Mouse (Mus musculus) layer of hippocampus, adult 9-10 months (tissue): Measurements from ENCODE around the gene Lmx1b.

Experiments
- DNase-seq: peaks from one replicate; pipeline ENCODE4 v3.0.0; 2022; ENCODE audit warnings: low spot score

Gene Lmx1b

GRCm38 (mm10) chr2:33640171-33640721 lies at the start of gene Lmx1b:
Lmx1b (minus strand) TSS chr2:33640511.
- no peak for DNase-seq

- DNase-seq: no peak
Observed at GRCm38 (mm10) chr2:33689880-33690462, 49.7 kb upstream of the Lmx1b start.

- DNase-seq: no peak
Observed at GRCm38 (mm10) chr2:33689155-33689879, 49.0 kb upstream of the Lmx1b start.

- DNase-seq: no peak
Observed at GRCm38 (mm10) chr2:33683594-33683993, 43.3 kb upstream of the Lmx1b start.

GRCm38 (mm10) chr2:33683095-33683494 lies 42.8 kb upstream of the Lmx1b start:
- no peak for DNase-seq

- DNase-seq: peak; percentile 18
Observed at GRCm38 (mm10) chr2:33682219-33682618, 41.9 kb upstream of the Lmx1b start.

- no peak for DNase-seq
Observed at GRCm38 (mm10) chr2:33678950-33679654, 38.8 kb upstream of the Lmx1b start.

GRCm38 (mm10) chr2:33672701-33673472 lies 32.6 kb upstream of the Lmx1b start:
- DNase-seq: no peak

GRCm38 (mm10) chr2:33668741-33669140 lies 28.4 kb upstream of the Lmx1b start:
- no peak for DNase-seq

- DNase-seq: no peak
Observed at GRCm38 (mm10) chr2:33666388-33666945, 26.2 kb upstream of the Lmx1b start.

GRCm38 (mm10) chr2:33665363-33666058 lies 25.2 kb upstream of the Lmx1b start:
- no peak for DNase-seq

GRCm38 (mm10) chr2:33664661-33665060 lies 24.4 kb upstream of the Lmx1b start:
- DNase-seq: no peak

GRCm38 (mm10) chr2:33659288-33659629 lies 18.9 kb upstream of the Lmx1b start:
- no peak for DNase-seq

- no peak for DNase-seq
Observed at GRCm38 (mm10) chr2:33658602-33659287, 18.4 kb upstream of the Lmx1b start.

GRCm38 (mm10) chr2:33652517-33653198 lies 12.3 kb upstream of the Lmx1b start:
- DNase-seq: no peak

- DNase-seq: no peak
Observed at GRCm38 (mm10) chr2:33649371-33649770, 9.1 kb upstream of the Lmx1b start.

GRCm38 (mm10) chr2:33648894-33649293 lies 8.6 kb upstream of the Lmx1b start:
- no peak for DNase-seq

- no peak for DNase-seq
Observed at GRCm38 (mm10) chr2:33646283-33646550, 5.9 kb upstream of the Lmx1b start.

- DNase-seq: no peak
Observed at GRCm38 (mm10) chr2:33645538-33646282, 5.4 kb upstream of the Lmx1b start.
